Mouse (Mus musculus) ES-E14 (cell line): ENCODE measurements at regions not wholly inside any gene's neighbourhood (a gene's known extent, or its start where the extent isn't known, plus 50 kb on each side); places are given as distances from the start of the nearest gene placed in this dataset.

Experiments used
- CHD2 ChIP-seq: IDR thresholded peaks from 2 replicates; pipeline ENCODE4 v1.6.1; 2014; ENCODE audit warnings: mild to moderate bottlenecking, low read depth, low read length, inconsistent platforms
- HCFC1 ChIP-seq: IDR thresholded peaks from 2 replicates; pipeline ENCODE4 v1.6.1; 2012; ENCODE audit warnings: low read length, inconsistent platforms, borderline replicate concordance; ENCODE audit not compliant: insufficient read depth
- MAFK ChIP-seq: IDR thresholded peaks from 2 replicates; pipeline ENCODE4 v1.6.1; 2014; ENCODE audit warnings: mild to moderate bottlenecking, low read depth, low read length, inconsistent platforms; ENCODE audit not compliant: insufficient read depth
- ZC3H11A ChIP-seq: IDR thresholded peaks from 2 replicates; pipeline ENCODE4 v1.6.1; 2012; ENCODE audit warnings: low read depth, mild to moderate bottlenecking, inconsistent platforms, low read length, borderline replicate concordance

- TF ChIP-seq ZC3H11A = no peak
- TF ChIP-seq HCFC1 = no peak
- no peak for TF ChIP-seq MAFK
- no peak for TF ChIP-seq CHD2
Measured at GRCm38 (mm10) chr14:72807947-72808346, 98.1 kb upstream of the Fndc3a start.
